Mouse (Mus musculus) layer of hippocampus, adult 9-10 months (tissue): ENCODE data around the gene Psmb11.
A peak's percentile ranks its signal among the peaks of the same experiment; 100 is the strongest.

Source experiments
- DNase-seq: peaks from one replicate; pipeline ENCODE4 v3.0.0; 2022; ENCODE audit warnings: low spot score

The Psmb11 gene

GRCm38 (mm10) chr14:54641305-54641969 is 20.2 kb downstream of the Psmb11 start, which contains the start of gene Cdh24:
TSS of gene Cdh24 (minus strand) at chr14:54641364.
- DNase-seq, result peak; percentile 81

- DNase-seq, result no peak
Observed at GRCm38 (mm10) chr14:54642224-54642944, 21.2 kb downstream of the Psmb11 start.

- DNase-seq, result no peak
Observed at GRCm38 (mm10) chr14:54643011-54643410, 21.8 kb downstream of the Psmb11 start.

GRCm38 (mm10) chr14:54644294-54644693 is 23.1 kb downstream of the Psmb11 start:
- DNase-seq, result no peak

GRCm38 (mm10) chr14:54646455-54646854 is 25.2 kb downstream of the Psmb11 start:
- DNase-seq, result no peak

- no peak for DNase-seq
Observed at GRCm38 (mm10) chr14:54646898-54647636, 25.8 kb downstream of the Psmb11 start.

GRCm38 (mm10) chr14:54647900-54648299 is 26.7 kb downstream of the Psmb11 start:
- no peak for DNase-seq

GRCm38 (mm10) chr14:54650621-54651454 is 29.6 kb downstream of the Psmb11 start:
- DNase-seq, result peak; percentile 71

- DNase-seq, result no peak
Observed at GRCm38 (mm10) chr14:54651556-54651955, 30.3 kb downstream of the Psmb11 start.

GRCm38 (mm10) chr14:54652787-54653186 is 31.6 kb downstream of the Psmb11 start:
- DNase-seq, result no peak

GRCm38 (mm10) chr14:54653496-54653895 is 32.3 kb downstream of the Psmb11 start:
- DNase-seq, result peak; percentile 61

GRCm38 (mm10) chr14:54660009-54660408 is 38.8 kb downstream of the Psmb11 start:
- DNase-seq, result no peak

- no peak for DNase-seq
Observed at GRCm38 (mm10) chr14:54664477-54665222, 43.4 kb downstream of the Psmb11 start.

GRCm38 (mm10) chr14:54669381-54669780 is 48.1 kb downstream of the Psmb11 start:
- DNase-seq, result no peak

- DNase-seq, result no peak
Observed at GRCm38 (mm10) chr14:54674317-54674716, 53.1 kb downstream of the Psmb11 start.

- DNase-seq, result no peak
Observed at GRCm38 (mm10) chr14:54676290-54676689, 55.1 kb downstream of the Psmb11 start.

- no peak for DNase-seq
Observed at GRCm38 (mm10) chr14:54678657-54679304, 57.5 kb downstream of the Psmb11 start.
